Mouse (Mus musculus) lung, embryonic 15.5 days (tissue): ENCODE data around the gene Tmprss9. TPM values are rescaled to one million over a fixed set of nuclear protein-coding genes. Genes with fewer than 3 reads are reported as not detected.

ENCODE experiments used
- ATAC-seq: fragments of 200-750 bp; cut with Nextera tagmentation; 2 replicates; pipeline ENCODE4 v1.8.0; 2017; ENCODE audit warnings: moderate number of reproducible peaks, borderline replicate concordance; ENCODE audit not compliant: low FRiP score, low TSS enrichment; ENCODE audit errors: extremely low read depth
- H3K27ac ChIP-seq: fragments of 300-500 bp; sonication (generic); 2 replicates; pipeline ENCODE4 v1.5.1; 2015; ENCODE audit warnings: moderate library complexity, mild to moderate bottlenecking, inconsistent platforms
- H3K27me3 ChIP-seq: fragments of 300-500 bp; sonication (generic); 2 replicates; pipeline ENCODE4 v1.6.1; 2015; ENCODE audit warnings: inconsistent platforms
- H3K36me3 ChIP-seq: fragments of 300-500 bp; sonication (generic); 2 replicates; pipeline ENCODE4 v1.6.1; 2015; ENCODE audit warnings: inconsistent platforms
- H3K4me1 ChIP-seq: fragments of 300-500 bp; sonication (generic); 2 replicates; pipeline ENCODE4 v1.6.1; 2015; ENCODE audit warnings: inconsistent platforms
- H3K4me2 ChIP-seq: fragments of 300-500 bp; sonication (generic); 2 replicates; pipeline ENCODE4 v1.6.1; 2015; ENCODE audit warnings: inconsistent platforms, mild to moderate bottlenecking, moderate library complexity
- H3K4me3 ChIP-seq: fragments of 300-500 bp; sonication (generic); 2 replicates; pipeline ENCODE4 v1.5.1; 2015; ENCODE audit warnings: mild to moderate bottlenecking, inconsistent platforms
- H3K9ac ChIP-seq: fragments of 300-500 bp; sonication (generic); 2 replicates; pipeline ENCODE4 v1.6.1; 2015; ENCODE audit warnings: inconsistent platforms
- H3K9me3 ChIP-seq: fragments of 300-500 bp; sonication (generic); 2 replicates; pipeline ENCODE4 v1.6.1; 2016; ENCODE audit warnings: inconsistent platforms
- WGBS: fragments of 180-500 bp; shearing (Covaris S2); methylation state at CpG from one replicate; pipeline ENCODE4 v1.1.7; 2015; 5-methylcytosine and 5-hydroxymethylcytosine counted together
- polyA plus RNA-seq: library from polyadenylated mRNA; unstranded; fragments of >200 nt; fragmentation: Nextera tagmentation; extraction: Ambion mirVana; gene quantifications from 2 replicates; pipeline ENCODE4 v1.2.1, GENCODE M21; 2015

The Tmprss9 gene
- polyA plus RNA-seq, 1 experiment from 2014 or later: not detected

DNA sequence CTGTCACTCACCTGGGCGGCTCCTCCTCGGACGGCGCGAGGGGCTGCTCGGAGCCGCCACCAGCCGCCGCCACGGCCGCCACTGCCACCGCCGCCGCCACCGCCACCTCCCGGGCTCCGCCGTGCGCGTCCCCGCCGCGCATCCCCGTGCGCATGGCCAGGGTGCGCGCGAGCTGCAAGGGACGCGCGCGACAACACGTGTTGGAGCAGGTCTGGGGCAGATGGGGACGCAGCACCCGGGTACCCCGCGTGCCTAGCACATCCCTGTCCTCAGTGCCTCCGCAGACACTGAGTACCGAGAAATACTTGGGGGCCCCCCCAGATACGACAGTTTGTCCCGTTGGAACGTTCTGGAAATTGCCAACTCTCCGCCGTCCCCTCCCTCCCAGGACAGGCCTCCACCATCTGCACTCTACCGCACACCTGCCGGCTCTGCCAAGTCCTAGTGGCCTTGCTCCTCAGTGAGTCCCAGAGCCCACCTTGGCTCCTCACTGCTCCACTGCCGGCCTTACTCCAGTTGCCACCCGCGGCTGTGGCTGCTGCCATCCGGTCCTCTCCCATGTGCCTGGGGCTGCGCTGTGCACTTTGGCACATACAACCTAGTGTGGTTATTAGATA lies 27.6 kb upstream of the Tmprss9 start, which contains the start of gene Lingo3:
TSS of gene Lingo3 (minus strand) at position 109 of the 617 bp plus-strand sequence.
- 3% methylated on average over 50 of the region's 51 CpGs for WGBS
- ATAC-seq: no peak

GRCm38 (mm10) chr10:80845055-80845693 lies 26.5 kb upstream of the Tmprss9 start:
- Histone ChIP-seq H3K27ac (no peak overlapping the region), H3K9ac (no peak overlapping the region), H3K9me3 (no peaks in the 10 kb centered on the region), H3K27me3 (peaks cover 53% of the 10 kb centered on the region), H3K36me3 (no peaks in the 10 kb centered on the region), H3K4me2 (no peak overlapping the region), H3K4me1 (peaks cover 14% of the 10 kb centered on the region), H3K4me3 (no peak overlapping the region)
- no peak for ATAC-seq
- 53% methylated on average over 8 of the region's 8 CpGs for WGBS

More for the DNA sequence above, 27.6 kb upstream of the Tmprss9 start, which contains the start of gene Lingo3:
- Histone ChIP-seq H3K4me1 (peaks cover 14% of the 10 kb centered on the region), H3K36me3 (no peaks in the 10 kb centered on the region), H3K27me3 (peaks cover 59% of the 10 kb centered on the region), H3K9me3 (no peaks in the 10 kb centered on the region), H3K27ac (no peak within 1 kb of the TSS), H3K4me2 (peak within 1 kb of the TSS; percentile 72), H3K9ac (0 out of 2 replicates have a peak within 1 kb of the TSS, but pooled peaks have one; percentile 19), H3K4me3 (peak within 1 kb of the TSS; percentile 38)

DNA sequence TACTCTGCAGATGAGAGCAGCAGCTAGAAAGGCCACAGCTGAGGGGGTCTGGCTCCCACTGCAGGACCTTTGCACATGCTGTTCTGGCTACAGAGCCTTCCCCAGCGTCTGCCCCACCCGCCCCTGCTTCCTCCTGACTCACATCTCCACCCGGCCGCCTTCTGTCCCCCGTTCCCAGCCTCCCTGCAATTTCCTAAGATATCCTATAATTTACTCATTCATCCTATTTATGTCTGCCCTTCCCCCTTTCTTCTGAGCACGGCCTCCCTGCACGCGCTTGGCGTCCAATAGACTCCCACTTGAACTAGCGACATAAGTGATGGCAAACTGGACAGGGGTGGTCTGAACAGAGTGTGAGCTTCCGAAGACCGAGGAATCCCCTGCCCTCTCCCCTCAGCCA lies 25.9 kb upstream of the Tmprss9 start:
- H3K9ac ChIP-seq: no peak overlapping the region
- 54% methylated on average over 12 of the region's 12 CpGs for WGBS

GRCm38 (mm10) chr10:80848571-80848970 lies 23.1 kb upstream of the Tmprss9 start:
- Histone ChIP-seq H3K27ac (no peak overlapping the region), H3K4me3 (no peak overlapping the region), H3K36me3 (peaks cover 20% of the 10 kb centered on the region), H3K9me3 (no peaks in the 10 kb centered on the region), H3K9ac (no peak overlapping the region), H3K27me3 (peaks cover 29% of the 10 kb centered on the region), H3K4me1 (peaks cover 13% of the 10 kb centered on the region), H3K4me2 (no peak overlapping the region)
- ATAC-seq: peak; percentile 36; the same call in 1 of the 2 replicates
- 9% methylated on average over 10 of the region's 10 CpGs for WGBS

More for the DNA sequence above, 25.9 kb upstream of the Tmprss9 start:
- Histone ChIP-seq H3K4me3 (no peak overlapping the region), H3K4me2 (no peak overlapping the region), H3K4me1 (peaks cover 14% of the 10 kb centered on the region), H3K27ac (no peak overlapping the region), H3K9me3 (no peaks in the 10 kb centered on the region), H3K36me3 (no peaks in the 10 kb centered on the region), H3K27me3 (peaks cover 53% of the 10 kb centered on the region)
- ATAC-seq: no peak

GRCm38 (mm10) chr10:80854913-80855748 lies 16.5 kb upstream of the Tmprss9 start, which contains the start of the genes Lsm7 and Sppl2b:
Gene Lsm7, minus strand, starts transcription at chr10:80855209.
Gene Sppl2b, plus strand, starts transcription at chr10:80855275.
- Histone ChIP-seq H3K4me2 (peak within 1 kb of the TSS; percentile 99), H3K4me1 (peaks cover 43% of the 10 kb centered on the region), H3K27ac (no peak within 1 kb of the TSS), H3K9ac (peak within 1 kb of the TSS; percentile 79), H3K9me3 (no peaks in the 10 kb centered on the region), H3K36me3 (peaks cover 20% of the 10 kb centered on the region), H3K27me3 (no peaks in the 10 kb centered on the region), H3K4me3 (peak within 1 kb of the TSS; percentile 78)
- under 1% methylated on average over 81 of the region's 81 CpGs for WGBS
- ATAC-seq: peak; percentile 74

GRCm38 (mm10) chr10:80855749-80856073 lies 15.9 kb upstream of the Tmprss9 start:
- Histone ChIP-seq H3K9ac (peak overlapping the region; percentile 79), H3K36me3 (peaks cover 20% of the 10 kb centered on the region), H3K27ac (no peak overlapping the region), H3K4me2 (peak overlapping the region; percentile 99), H3K9me3 (no peaks in the 10 kb centered on the region), H3K4me3 (peak overlapping the region; percentile 78), H3K4me1 (peaks cover 43% of the 10 kb centered on the region), H3K27me3 (no peaks in the 10 kb centered on the region)
- ATAC-seq: no peak
- 16% methylated on average over 11 of the region's 11 CpGs for WGBS

DNA sequence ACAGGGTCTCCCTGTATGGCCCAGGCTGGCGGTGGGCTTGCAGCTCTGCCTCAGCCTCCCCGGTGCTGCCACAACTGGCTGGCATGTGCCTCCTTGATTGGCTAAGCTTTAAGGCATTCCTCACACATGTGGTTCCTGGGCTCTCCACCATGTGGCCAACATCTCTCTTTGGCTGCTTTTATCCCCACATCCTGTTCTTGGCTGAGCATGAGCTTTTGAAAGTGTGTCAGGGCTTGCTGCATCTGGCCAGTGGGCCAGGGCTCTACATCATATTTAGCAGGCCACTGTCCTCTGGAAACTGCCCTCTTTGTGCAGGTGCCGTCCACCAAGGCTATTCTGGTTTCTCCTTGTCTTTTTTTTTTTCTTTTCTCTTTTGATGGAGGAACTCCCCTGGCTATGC lies 15.4 kb upstream of the Tmprss9 start:
- Histone ChIP-seq H3K9ac (peak overlapping the region; percentile 79), H3K27ac (no peak overlapping the region), H3K4me2 (peak overlapping the region; percentile 99), H3K4me3 (peak overlapping the region; percentile 78), H3K36me3 (peaks cover 18% of the 10 kb centered on the region), H3K9me3 (no peaks in the 10 kb centered on the region), H3K4me1 (peaks cover 43% of the 10 kb centered on the region), H3K27me3 (no peaks in the 10 kb centered on the region)
- ATAC-seq: no peak
- 39% methylated on average over 3 of the region's 3 CpGs for WGBS

GRCm38 (mm10) chr10:80856908-80857307 lies 14.7 kb upstream of the Tmprss9 start:
- Histone ChIP-seq H3K4me2 (peak overlapping the region; percentile 99; the same call in 1 of the 2 replicates), H3K27me3 (no peaks in the 10 kb centered on the region)

DNA sequence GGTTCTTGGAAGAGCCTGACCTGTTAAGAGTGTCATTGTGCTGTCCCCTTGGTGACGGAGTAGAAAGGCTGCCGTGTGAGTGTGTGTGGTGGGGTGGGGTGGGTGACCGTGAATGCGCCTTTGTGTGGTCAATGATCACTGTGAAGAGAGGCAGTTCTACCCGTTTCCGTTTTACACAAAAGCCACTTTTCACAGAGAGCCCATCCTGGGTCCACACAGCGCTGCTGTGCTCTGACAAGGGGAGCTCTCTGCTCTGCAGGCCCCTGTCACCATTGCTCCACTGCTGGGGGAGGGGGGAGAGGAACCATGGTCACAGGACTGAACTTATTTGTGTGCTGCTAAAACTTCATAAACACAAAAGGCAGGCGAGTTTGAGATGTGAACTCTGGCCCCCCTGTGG lies 14.3 kb upstream of the Tmprss9 start:
- Histone ChIP-seq H3K27me3 (no peaks in the 10 kb centered on the region), H3K9ac (no peak overlapping the region), H3K4me2 (no peak overlapping the region), H3K27ac (peak overlapping the region; percentile 63), H3K4me1 (peaks cover 43% of the 10 kb centered on the region), H3K4me3 (no peak overlapping the region), H3K9me3 (no peaks in the 10 kb centered on the region), H3K36me3 (peaks cover 13% of the 10 kb centered on the region)
- no peak for ATAC-seq
- WGBS: 54% methylated on average over 8 of the region's 8 CpGs

More at GRCm38 (mm10) chr10:80856908-80857307, 14.7 kb upstream of the Tmprss9 start:
- 65% methylated on average over 5 of the region's 5 CpGs for WGBS
- Histone ChIP-seq H3K36me3 (peaks cover 18% of the 10 kb centered on the region), H3K4me3 (no peak overlapping the region; the same call in 1 of the 2 replicates), H3K4me1 (peaks cover 43% of the 10 kb centered on the region), H3K9me3 (no peaks in the 10 kb centered on the region), H3K27ac (peak overlapping the region; percentile 63; the same call in 1 of the 2 replicates), H3K9ac (peak overlapping the region; percentile 79; the same call in 1 of the 2 replicates)
- no peak for ATAC-seq

GRCm38 (mm10) chr10:80857848-80858247 lies 13.8 kb upstream of the Tmprss9 start:
- WGBS: 42% methylated on average over 3 of the region's 3 CpGs
- peaks cover 14% of the 10 kb centered on the region for H3K36me3 ChIP-seq
- no peaks in the 10 kb centered on the region for H3K27me3 ChIP-seq
- peak overlapping the region; percentile 63 for H3K27ac ChIP-seq
- H3K4me2 ChIP-seq: no peak overlapping the region
- no peak overlapping the region for H3K4me3 ChIP-seq
- no peak overlapping the region; the same call in 1 of the 2 replicates for H3K9ac ChIP-seq
- no peak; the same call in 1 of the 2 replicates for ATAC-seq
- H3K9me3 ChIP-seq: no peaks in the 10 kb centered on the region
- peaks cover 43% of the 10 kb centered on the region for H3K4me1 ChIP-seq

GRCm38 (mm10) chr10:80858350-80858935 lies 13.2 kb upstream of the Tmprss9 start:
- Histone ChIP-seq H3K27me3 (no peaks in the 10 kb centered on the region), H3K36me3 (peaks cover 16% of the 10 kb centered on the region), H3K4me3 (no peak overlapping the region), H3K27ac (peak overlapping the region; percentile 63), H3K4me2 (no peak overlapping the region), H3K9me3 (no peaks in the 10 kb centered on the region), H3K9ac (no peak overlapping the region), H3K4me1 (peaks cover 41% of the 10 kb centered on the region)
- WGBS: 48% methylated on average over 7 of the region's 7 CpGs
- no peak; the same call in 1 of the 2 replicates for ATAC-seq
